Mouse (Mus musculus) forebrain, embryonic 13.5 days (tissue): ENCODE data around the gene Klhdc7b. TPM values are rescaled to one million over a fixed set of nuclear protein-coding genes. Genes with fewer than 3 reads are reported as not detected.
A peak's percentile ranks its signal among the peaks of the same experiment; 100 is the strongest.

ENCODE experiments used
- ATAC-seq: fragments of 200-750 bp; cut with Nextera tagmentation; 2 replicates; pipeline ENCODE4 v1.8.0; 2017
- H3K27ac ChIP-seq: fragments of 300-500 bp; sonication (generic); 2 replicates; pipeline ENCODE4 v1.5.1; 2015; ENCODE audit warnings: inconsistent platforms, mild to moderate bottlenecking, moderate library complexity
- H3K27me3 ChIP-seq: fragments of 300-500 bp; sonication (generic); 2 replicates; pipeline ENCODE4 v1.6.1; 2015; ENCODE audit warnings: mild to moderate bottlenecking, inconsistent platforms
- H3K36me3 ChIP-seq: fragments of 300-500 bp; sonication (generic); 2 replicates; pipeline ENCODE4 v1.6.1; 2015; ENCODE audit warnings: mild to moderate bottlenecking, inconsistent platforms; ENCODE audit not compliant: poor library complexity, severe bottlenecking
- H3K4me1 ChIP-seq: fragments of 300-500 bp; sonication (generic); 2 replicates; pipeline ENCODE4 v1.6.1; 2015; ENCODE audit warnings: inconsistent platforms
- H3K4me2 ChIP-seq: fragments of 300-500 bp; sonication (generic); 2 replicates; pipeline ENCODE4 v1.6.1; 2015; ENCODE audit warnings: inconsistent platforms, mild to moderate bottlenecking, moderate library complexity
- H3K4me3 ChIP-seq: fragments of 300-500 bp; sonication (generic); 2 replicates; pipeline ENCODE4 v1.5.1; 2015; ENCODE audit warnings: mild to moderate bottlenecking, inconsistent platforms
- H3K9ac ChIP-seq: fragments of 300-500 bp; sonication (generic); 2 replicates; pipeline ENCODE4 v1.6.1; 2015; ENCODE audit warnings: mild to moderate bottlenecking, inconsistent platforms
- H3K9me3 ChIP-seq: fragments of 300-500 bp; sonication (generic); replicated peaks from 2 replicates; pipeline ENCODE4 v1.6.1; 2016; ENCODE audit warnings: inconsistent platforms
- WGBS: fragments of 180-500 bp; shearing (Covaris S2); methylation state at CpG from one replicate; pipeline ENCODE4 v1.1.7; 2015; 5-methylcytosine and 5-hydroxymethylcytosine counted together
- polyA plus RNA-seq: library from polyadenylated mRNA; unstranded; fragments of >200 nt; fragmentation: Nextera tagmentation; extraction: Ambion mirVana; gene quantifications from 2 replicates; pipeline ENCODE4 v1.2.1, GENCODE M21; 2015

Klhdc7b gene
- polyA plus RNA-seq, 1 experiment from 2014 or later, result not detected

- Histone ChIP-seq H3K9me3 (no peaks in the 10 kb centered on the region), H3K36me3 (peaks cover 47% of the 10 kb centered on the region), H3K27me3 (no peaks in the 10 kb centered on the region), H3K4me3 (peak within 1 kb of the TSS; percentile 85), H3K9ac (peak within 1 kb of the TSS; percentile 90), H3K27ac (peak within 1 kb of the TSS; percentile 81), H3K4me1 (peaks cover 41% of the 10 kb centered on the region), H3K4me2 (peak within 1 kb of the TSS; percentile 83)
- peak; percentile 94 for ATAC-seq
- WGBS, result under 1% methylated on average over 61 of the region's 64 CpGs
These were observed 29.2 kb upstream of the Klhdc7b start, which contains the start of the genes Lmf2 and Ncaph2 for GRCm38 (mm10) chr15:89355241-89356187. Gene Lmf2, minus strand, starts transcription at chr15:89355659. Gene Ncaph2, plus strand, starts transcription at chr15:89355719.

DNA sequence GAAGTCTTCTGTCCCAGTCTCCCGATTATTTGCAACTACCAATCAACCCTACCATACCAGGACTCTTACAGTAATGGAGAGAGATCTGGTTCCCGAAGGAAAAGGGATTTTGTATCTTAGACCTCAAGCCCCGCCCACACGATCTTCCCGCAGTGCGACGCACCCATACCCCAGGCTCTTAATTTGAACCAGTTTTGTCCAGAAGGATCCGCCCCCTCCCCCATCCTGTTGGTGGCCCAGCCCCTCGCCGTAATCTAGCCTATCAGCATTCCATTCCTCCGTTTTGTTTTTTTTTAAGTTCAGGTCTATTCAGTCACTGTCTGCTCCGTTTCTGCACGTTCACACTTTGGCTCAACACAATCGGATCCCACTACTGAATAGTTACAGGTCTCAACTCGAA lies 28.3 kb upstream of the Klhdc7b start:
- peak overlapping the region; percentile 83 for H3K4me2 ChIP-seq
- H3K36me3 ChIP-seq, result peaks cover 47% of the 10 kb centered on the region
- peak overlapping the region; percentile 90 for H3K9ac ChIP-seq
- ATAC-seq, result peak; percentile 61
- no peaks in the 10 kb centered on the region for H3K27me3 ChIP-seq
- peak overlapping the region; percentile 85 for H3K4me3 ChIP-seq
- H3K27ac ChIP-seq, result peak overlapping the region; percentile 81
- no peaks in the 10 kb centered on the region for H3K9me3 ChIP-seq
- H3K4me1 ChIP-seq, result peaks cover 41% of the 10 kb centered on the region
- WGBS, result under 1% methylated on average over 15 of the region's 15 CpGs

- no peaks in the 10 kb centered on the region for H3K9me3 ChIP-seq
- peaks cover 47% of the 10 kb centered on the region for H3K36me3 ChIP-seq
- H3K4me2 ChIP-seq, result no peak overlapping the region
- ATAC-seq, result no peak
- H3K4me1 ChIP-seq, result peaks cover 41% of the 10 kb centered on the region
- no peak overlapping the region for H3K4me3 ChIP-seq
- no peaks in the 10 kb centered on the region for H3K27me3 ChIP-seq
- no peak overlapping the region for H3K27ac ChIP-seq
- WGBS, result 90% methylated on average over 3 of the region's 3 CpGs
- no peak overlapping the region for H3K9ac ChIP-seq
These were observed 25.9 kb upstream of the Klhdc7b start for GRCm38 (mm10) chr15:89358784-89359183.

GRCm38 (mm10) chr15:89363051-89363450 lies 21.7 kb upstream of the Klhdc7b start:
- Histone ChIP-seq H3K27ac (no peak overlapping the region), H3K4me1 (peaks cover 9% of the 10 kb centered on the region; the same call in 1 of the 2 replicates), H3K9ac (no peak overlapping the region), H3K9me3 (no peaks in the 10 kb centered on the region), H3K4me2 (no peak overlapping the region), H3K36me3 (peaks cover 84% of the 10 kb centered on the region), H3K27me3 (no peaks in the 10 kb centered on the region), H3K4me3 (no peak overlapping the region)
- 92% methylated on average over 7 of the region's 7 CpGs for WGBS
- ATAC-seq, result no peak

DNA sequence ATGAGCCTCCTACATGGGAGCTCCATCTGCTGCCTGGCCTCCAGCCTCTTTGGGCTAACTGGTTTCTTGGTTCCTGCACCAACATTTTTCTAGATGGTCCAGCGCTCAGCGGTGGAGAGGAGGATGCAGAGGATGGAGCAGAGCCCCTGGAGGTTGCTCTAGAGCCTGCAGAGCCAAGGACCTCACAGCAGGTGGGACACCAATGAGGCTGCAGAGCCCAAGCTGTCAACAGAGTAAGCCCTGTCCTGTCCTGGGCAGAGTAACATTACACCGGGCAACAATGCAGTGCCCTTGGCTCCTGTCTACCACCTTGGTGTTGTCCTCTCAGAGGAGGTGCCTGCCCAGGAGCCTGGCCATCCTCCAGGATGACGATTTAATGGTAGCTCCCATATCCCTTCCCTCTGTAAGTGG lies 19.6 kb upstream of the Klhdc7b start:
- Histone ChIP-seq H3K4me3 (no peak overlapping the region), H3K36me3 (peaks cover 100% of the 10 kb centered on the region), H3K4me1 (no peaks in the 10 kb centered on the region), H3K9ac (no peak overlapping the region), H3K9me3 (no peaks in the 10 kb centered on the region), H3K4me2 (no peak overlapping the region), H3K27me3 (no peaks in the 10 kb centered on the region), H3K27ac (no peak overlapping the region)
- 98% methylated on average over 4 of the region's 4 CpGs for WGBS
- ATAC-seq, result no peak

GRCm38 (mm10) chr15:89372068-89372467 lies 12.6 kb upstream of the Klhdc7b start:
- 81% methylated on average over 13 of the region's 13 CpGs for WGBS
- peaks cover 17% of the 10 kb centered on the region for H3K27me3 ChIP-seq
- ATAC-seq, result no peak
- no peak overlapping the region for H3K4me3 ChIP-seq
- no peak overlapping the region for H3K27ac ChIP-seq
- no peak overlapping the region for H3K4me2 ChIP-seq
- peaks cover 16% of the 10 kb centered on the region for H3K4me1 ChIP-seq
- peaks cover 58% of the 10 kb centered on the region for H3K36me3 ChIP-seq
- H3K9me3 ChIP-seq, result no peaks in the 10 kb centered on the region
- no peak overlapping the region; the same call in 1 of the 2 replicates for H3K9ac ChIP-seq

DNA sequence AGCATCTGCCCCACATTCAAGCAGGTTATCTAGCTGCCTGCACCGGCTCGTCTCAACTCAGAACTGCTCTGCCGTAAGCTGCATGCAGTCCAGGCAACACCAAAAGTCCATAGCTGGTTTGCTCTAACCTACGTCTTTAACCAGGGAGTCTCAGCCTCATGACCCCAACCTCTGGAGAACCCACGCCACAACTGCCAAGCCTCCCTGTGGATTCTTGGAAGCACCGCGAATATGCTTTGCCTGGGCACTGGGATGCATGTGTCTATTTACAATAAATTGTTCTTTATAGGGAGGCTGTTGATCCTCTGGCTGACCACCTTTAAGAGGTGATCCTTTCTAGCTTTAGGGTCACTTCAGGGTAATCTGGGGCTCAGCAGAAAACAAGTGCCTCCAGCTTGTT lies 12.2 kb upstream of the Klhdc7b start:
- H3K4me3 ChIP-seq, result peak overlapping the region; percentile 70
- peak overlapping the region; percentile 87; the same call in 1 of the 2 replicates for H3K9ac ChIP-seq
- peaks cover 16% of the 10 kb centered on the region for H3K4me1 ChIP-seq
- WGBS, result 90% methylated on average over 7 of the region's 7 CpGs
- no peak for ATAC-seq
- H3K4me2 ChIP-seq, result peak overlapping the region; percentile 71
- H3K36me3 ChIP-seq, result peaks cover 53% of the 10 kb centered on the region
- 0 out of 2 replicates have a peak overlapping the region, but pooled peaks have one; percentile 93 for H3K27ac ChIP-seq
- H3K9me3 ChIP-seq, result no peaks in the 10 kb centered on the region
- peaks cover 22% of the 10 kb centered on the region for H3K27me3 ChIP-seq

- Histone ChIP-seq H3K4me2 (peak overlapping the region; percentile 71), H3K36me3 (peaks cover 46% of the 10 kb centered on the region), H3K4me1 (peaks cover 16% of the 10 kb centered on the region), H3K4me3 (peak overlapping the region; percentile 70), H3K27ac (peak overlapping the region; percentile 93), H3K27me3 (peaks cover 28% of the 10 kb centered on the region), H3K9ac (peak overlapping the region; percentile 87), H3K9me3 (no peaks in the 10 kb centered on the region)
- WGBS, result 3% methylated on average over 35 of the region's 35 CpGs
- peak; percentile 83 for ATAC-seq
These were observed 11.5 kb upstream of the Klhdc7b start for GRCm38 (mm10) chr15:89373027-89373761.

DNA sequence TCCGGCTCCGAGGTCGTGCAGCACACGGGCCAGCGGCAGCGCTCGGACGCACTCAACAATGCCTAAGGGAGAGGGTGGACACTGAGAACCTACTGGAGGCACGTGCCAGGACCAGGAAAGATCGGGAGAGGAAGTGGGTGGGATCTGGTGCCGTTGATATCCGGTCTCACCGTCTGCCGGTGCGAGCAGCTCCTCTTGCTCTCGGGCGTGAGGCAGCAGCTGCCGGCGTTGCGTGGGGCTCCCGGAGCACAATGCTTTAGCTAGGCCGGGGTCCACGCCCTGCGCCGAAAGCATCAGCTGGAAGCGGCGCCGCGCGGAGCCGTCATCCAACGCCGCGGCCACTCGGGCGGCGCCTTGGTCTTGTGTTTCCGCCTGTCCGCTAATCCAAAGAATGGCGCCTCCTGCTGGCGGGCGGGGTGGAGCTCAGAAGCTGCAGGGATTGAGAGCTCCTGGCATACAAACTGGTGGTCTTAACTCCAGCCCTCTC lies 10.9 kb upstream of the Klhdc7b start, which contains the start of gene Sco2:
Gene Sco2, minus strand, starts transcription at position 85 of the 487 bp plus-strand sequence.
- peak; percentile 88 for ATAC-seq

GRCm38 (mm10) chr15:89374340-89374739 lies 10.4 kb upstream of the Klhdc7b start:
- H3K9me3 ChIP-seq, result no peaks in the 10 kb centered on the region
- peaks cover 28% of the 10 kb centered on the region for H3K4me1 ChIP-seq
- peak overlapping the region; percentile 87 for H3K9ac ChIP-seq
- ATAC-seq, result no peak
- peak overlapping the region; percentile 93; the same call in 1 of the 2 replicates for H3K27ac ChIP-seq
- peaks cover 40% of the 10 kb centered on the region for H3K27me3 ChIP-seq
- 52% methylated on average over 9 of the region's 9 CpGs for WGBS
- peaks cover 35% of the 10 kb centered on the region for H3K36me3 ChIP-seq
- H3K4me2 ChIP-seq, result peak overlapping the region; percentile 71
- H3K4me3 ChIP-seq, result peak overlapping the region; percentile 70

More for the DNA sequence above, 10.9 kb upstream of the Klhdc7b start, which contains the start of gene Sco2:
- no peaks in the 10 kb centered on the region for H3K9me3 ChIP-seq
- H3K4me2 ChIP-seq, result peak within 1 kb of the TSS; percentile 71
- H3K27me3 ChIP-seq, result peaks cover 35% of the 10 kb centered on the region
- peaks cover 22% of the 10 kb centered on the region for H3K4me1 ChIP-seq
- peak within 1 kb of the TSS; percentile 70 for H3K4me3 ChIP-seq
- peak within 1 kb of the TSS; percentile 93 for H3K27ac ChIP-seq
- peak within 1 kb of the TSS; percentile 87 for H3K9ac ChIP-seq
- peaks cover 40% of the 10 kb centered on the region for H3K36me3 ChIP-seq
- WGBS, result under 1% methylated on average over 42 of the region's 42 CpGs

GRCm38 (mm10) chr15:89374801-89375534 lies 9.7 kb upstream of the Klhdc7b start:
- Histone ChIP-seq H3K4me3 (no peak overlapping the region), H3K4me1 (peaks cover 31% of the 10 kb centered on the region), H3K9me3 (no peaks in the 10 kb centered on the region), H3K9ac (no peak overlapping the region), H3K27ac (no peak overlapping the region), H3K4me2 (no peak overlapping the region), H3K36me3 (peaks cover 29% of the 10 kb centered on the region), H3K27me3 (peaks cover 46% of the 10 kb centered on the region)
- no peak for ATAC-seq
- WGBS, result 92% methylated on average over 17 of the region's 17 CpGs
